Mouse (Mus musculus): Measurements from ENCODE around the gene Chst11.

Chst11 gene

GRCm38 (mm10) chr10:82984950-82985699 is at the start of gene Chst11:
Gene Chst11 (plus strand): TSS chr10:82985498.
- DNase-seq (ENCODE audit: low read depth), result peak; percentile 58

- no peak for DNase-seq (ENCODE audit: low read depth)
Measured at GRCm38 (mm10) chr10:82935774-82936173, 49.5 kb upstream of the Chst11 start.

- DNase-seq (ENCODE audit: low read depth), result no peak
Measured at GRCm38 (mm10) chr10:82953415-82953814, 31.9 kb upstream of the Chst11 start.

GRCm38 (mm10) chr10:82955117-82955516 is 30.2 kb upstream of the Chst11 start:
- DNase-seq (ENCODE audit: low read depth), result peak; percentile 48

- DNase-seq (ENCODE audit: low read depth), result no peak
Measured at GRCm38 (mm10) chr10:82958218-82958761, 27.0 kb upstream of the Chst11 start.

GRCm38 (mm10) chr10:82959316-82959715 is 26.0 kb upstream of the Chst11 start:
- DNase-seq (ENCODE audit: low read depth), result no peak

GRCm38 (mm10) chr10:82961302-82961701 is 24.0 kb upstream of the Chst11 start:
- DNase-seq (ENCODE audit: low read depth), result no peak

GRCm38 (mm10) chr10:82962018-82962417 is 23.3 kb upstream of the Chst11 start:
- DNase-seq (ENCODE audit: low read depth), result no peak

GRCm38 (mm10) chr10:82962472-82963020 is 22.8 kb upstream of the Chst11 start:
- no peak for DNase-seq (ENCODE audit: low read depth)

GRCm38 (mm10) chr10:82964491-82964890 is 20.8 kb upstream of the Chst11 start:
- no peak for DNase-seq (ENCODE audit: low read depth)

- DNase-seq (ENCODE audit: low read depth), result no peak
Measured at GRCm38 (mm10) chr10:82966672-82967071, 18.6 kb upstream of the Chst11 start.

- no peak for DNase-seq (ENCODE audit: low read depth)
Measured at GRCm38 (mm10) chr10:82969612-82970011, 15.7 kb upstream of the Chst11 start.

GRCm38 (mm10) chr10:82971549-82971948 is 13.7 kb upstream of the Chst11 start:
- no peak for DNase-seq (ENCODE audit: low read depth)

GRCm38 (mm10) chr10:82974201-82974600 is 11.1 kb upstream of the Chst11 start:
- no peak for DNase-seq (ENCODE audit: low read depth)

GRCm38 (mm10) chr10:82974627-82975177 is 10.6 kb upstream of the Chst11 start:
- DNase-seq (ENCODE audit: low read depth), result no peak

GRCm38 (mm10) chr10:82975806-82976205 is 9.5 kb upstream of the Chst11 start:
- DNase-seq (ENCODE audit: low read depth), result no peak

- DNase-seq (ENCODE audit: low read depth), result no peak
Measured at GRCm38 (mm10) chr10:82982286-82982685, 3.0 kb upstream of the Chst11 start.

GRCm38 (mm10) chr10:82985700-82986131 is 418 bp downstream of the Chst11 start:
- peak; percentile 29 for DNase-seq (ENCODE audit: low read depth)

- no peak for DNase-seq (ENCODE audit: low read depth)
Measured at GRCm38 (mm10) chr10:82986251-82986992, 1.1 kb downstream of the Chst11 start.

GRCm38 (mm10) chr10:82986993-82987349 is 1.7 kb downstream of the Chst11 start:
- no peak for DNase-seq (ENCODE audit: low read depth)

- no peak for DNase-seq (ENCODE audit: low read depth)
Measured at GRCm38 (mm10) chr10:82987394-82987793, 2.1 kb downstream of the Chst11 start.

GRCm38 (mm10) chr10:82989418-82990025 is 4.2 kb downstream of the Chst11 start:
- DNase-seq (ENCODE audit: low read depth), result no peak
